32 mouse cellular contexts compared by ENCODE assay signal in the genomic region with DNA sequence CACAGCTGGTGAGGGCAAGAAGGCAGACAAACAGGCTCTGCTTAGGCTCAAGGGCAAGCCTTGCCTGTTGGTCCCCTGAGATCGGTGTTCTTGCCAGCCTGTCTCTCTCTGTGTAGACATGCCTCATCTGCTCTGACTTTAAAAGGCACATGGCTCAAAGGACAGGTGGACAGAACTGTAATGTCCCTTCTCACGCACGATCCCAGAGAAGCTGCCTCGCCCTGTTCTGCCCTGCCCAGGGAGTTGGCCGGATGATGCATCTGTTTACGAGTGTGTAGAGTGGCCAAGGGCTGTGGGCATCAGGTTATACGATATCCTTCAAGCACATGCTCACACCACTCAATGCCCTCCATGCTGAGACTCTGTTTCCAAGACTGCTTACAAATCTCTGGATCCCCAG. TPM values are rescaled to one million over a fixed set of nuclear protein-coding genes. Genes with fewer than 3 reads are reported as not detected.
DNase-seq lines count a peak whose midpoint lies in the region; ATAC-seq and TF ChIP-seq lines count a peak whose summit lies in the region.
"Had no signal": no experiment of that assay in that cellular context is flagged by ENCODE, and none has a peak within 500 bp of the region (broad histone marks: within the 10 kb centered on the region; RNA-seq: fewer than 3 reads in every experiment).

No protein-coding gene starts in this region.

- WGBS in embryonic facial prominence, embryonic 14.5 days: 79% methylated on average over 7 of the region's 7 CpGs
- WGBS in embryonic facial prominence, embryonic 10.5 days: 86% methylated on average over 7 of the region's 7 CpGs
- 56% methylated on average over 7 of the region's 7 CpGs for WGBS in kidney, postnatal 0 days
- WGBS in embryonic facial prominence, embryonic 15.5 days: 70% methylated on average over 7 of the region's 7 CpGs

- no peaks in the 10 kb centered on the region for H3K36me3 ChIP-seq in embryonic facial prominence, embryonic 14.5 days (ENCODE audit: control insufficient read depth, insufficient read depth, low read length)
- H3K36me3 ChIP-seq in embryonic facial prominence, embryonic 10.5 days (replicated peaks): no peaks in the 10 kb centered on the region
- H3K36me3 ChIP-seq in kidney, postnatal 0 days (ENCODE audit: insufficient read depth, low read length): no peaks in the 10 kb centered on the region
- H3K36me3 ChIP-seq in embryonic facial prominence, embryonic 15.5 days: no peaks in the 10 kb centered on the region
- H3K36me3 ChIP-seq: forebrain, embryonic 10.5 days; forebrain, embryonic 15.5 days; hindbrain, embryonic 15.5 days; liver, embryonic 13.5 days; midbrain, embryonic 12.5 days had no signal

- no peaks in the 10 kb centered on the region for H3K27me3 ChIP-seq in embryonic facial prominence, embryonic 14.5 days (replicated peaks; ENCODE audit: control insufficient read depth, insufficient read depth, low read length)
- peaks cover 4% of the 10 kb centered on the region; the same call in 1 of the 2 replicates for H3K27me3 ChIP-seq in embryonic facial prominence, embryonic 10.5 days (replicated peaks; ENCODE audit: low read depth, poor library complexity, severe bottlenecking)
- no peaks in the 10 kb centered on the region for H3K27me3 ChIP-seq in kidney, postnatal 0 days (ENCODE audit: insufficient read depth, low read length)
- H3K27me3 ChIP-seq in embryonic facial prominence, embryonic 15.5 days: no peaks in the 10 kb centered on the region
- H3K27me3 ChIP-seq: forebrain, embryonic 15.5 days; hindbrain, embryonic 15.5 days; liver, embryonic 13.5 days; Patski had no signal

- H3K4me1 ChIP-seq in embryonic facial prominence, embryonic 14.5 days (ENCODE audit: control insufficient read depth, insufficient read depth, low read length): no peaks in the 10 kb centered on the region; the same call in 1 of the 2 replicates
- H3K4me1 ChIP-seq in embryonic facial prominence, embryonic 10.5 days: no peaks in the 10 kb centered on the region; the same call in 1 of the 2 replicates
- H3K4me1 ChIP-seq in kidney, postnatal 0 days (replicated peaks; ENCODE audit: insufficient read depth, low read length): no peaks in the 10 kb centered on the region; the same call in 1 of the 2 replicates
- H3K4me1 ChIP-seq in embryonic facial prominence, embryonic 15.5 days: peaks cover 7% of the 10 kb centered on the region; the same call in 1 of the 2 replicates
- H3K4me1 ChIP-seq: forebrain, embryonic 15.5 days; hindbrain, embryonic 15.5 days; liver, embryonic 13.5 days; midbrain, embryonic 12.5 days had no signal

- no peak overlapping the region for H3K4me3 ChIP-seq in embryonic facial prominence, embryonic 14.5 days (ENCODE audit: low read depth, low read length)
- no peak overlapping the region for H3K4me3 ChIP-seq in embryonic facial prominence, embryonic 10.5 days
- H3K4me3 ChIP-seq in kidney, postnatal 0 days (replicated peaks; ENCODE audit: low read depth, low read length): no peak overlapping the region
- H3K4me3 ChIP-seq in embryonic facial prominence, embryonic 15.5 days (replicated peaks): no peak overlapping the region
- H3K4me3 ChIP-seq: forebrain, embryonic 10.5 days; forebrain, embryonic 15.5 days; hindbrain, embryonic 15.5 days; liver, embryonic 13.5 days; midbrain, embryonic 12.5 days had no signal

- no peak for DNase-seq in embryonic facial prominence, embryonic 14.5 days (ENCODE audit: low spot score)
- no peak for DNase-seq in embryonic facial prominence, embryonic 10.5 days (ENCODE audit: low spot score)
- peak; percentile 11 for DNase-seq in kidney, postnatal 0 days (ENCODE audit: low spot score)
- DNase-seq in kidney, adult 9 months: no peak
- peak; percentile 35 to 40 for DNase-seq in gastrocnemius, postnatal 36 days
- no peak for DNase-seq in spleen, postnatal 10 days (ENCODE audit: low spot score in 2 of 2)
- no peak for DNase-seq in testis, postnatal 10 days (ENCODE audit: low spot score)
- DNase-seq: adrenal gland, postnatal 10 days; cerebellum, adult 11-12 months; cerebellum, postnatal 10 days; heart, postnatal 36 days; kidney, adult 18-20 months; kidney, postnatal 4 days; liver, embryonic 13.5 days; lung, adult 18-20 months; lung, postnatal 10 days; right cerebral cortex, postnatal 14 days; thymus, adult 18-20 months; thymus, postnatal 25 days had no signal

- no peak for TF ChIP-seq CTCF in kidney, postnatal 0 days (IDR thresholded peaks at IDR 0.05; ENCODE audit: low read depth)

- peak; percentile 58; the same call in 1 of the 2 replicates for ATAC-seq in embryonic facial prominence, embryonic 14.5 days (ENCODE audit: low read depth)
- no peak for ATAC-seq in kidney, postnatal 0 days (replicated peaks; ENCODE audit: low FRiP score, low read depth)
- peak; percentile 60; the same call in 1 of the 2 replicates for ATAC-seq in embryonic facial prominence, embryonic 15.5 days (ENCODE audit: insufficient number of reproducible peaks, low FRiP score, low TSS enrichment, low read depth)
- ATAC-seq: forebrain, embryonic 15.5 days; Patski had no signal

- H3K4me2 ChIP-seq in embryonic facial prominence, embryonic 14.5 days (ENCODE audit: low read depth, low read length): no peak overlapping the region
- H3K4me2 ChIP-seq in kidney, postnatal 0 days (ENCODE audit: low read length): no peak overlapping the region
- H3K4me2 ChIP-seq in embryonic facial prominence, embryonic 15.5 days (replicated peaks): no peak overlapping the region
- H3K4me2 ChIP-seq: forebrain, embryonic 15.5 days; heart, embryonic 11.5 days; hindbrain, embryonic 15.5 days; liver, embryonic 13.5 days; midbrain, embryonic 12.5 days had no signal

- H3K9me3 ChIP-seq in embryonic facial prominence, embryonic 14.5 days (ENCODE audit: control insufficient read depth, low read length): peaks cover 5% of the 10 kb centered on the region; the same call in 1 of the 2 replicates
- no peaks in the 10 kb centered on the region for H3K9me3 ChIP-seq in embryonic facial prominence, embryonic 10.5 days
- H3K9me3 ChIP-seq in kidney, postnatal 0 days (replicated peaks; ENCODE audit: low read length): no peaks in the 10 kb centered on the region
- H3K9me3 ChIP-seq in embryonic facial prominence, embryonic 15.5 days (replicated peaks): no peaks in the 10 kb centered on the region
- H3K9me3 ChIP-seq: forebrain, embryonic 10.5 days; forebrain, embryonic 15.5 days; hindbrain, embryonic 15.5 days; liver, embryonic 13.5 days had no signal

- H3K9ac ChIP-seq in embryonic facial prominence, embryonic 14.5 days (ENCODE audit: low read depth, low read length): no peak overlapping the region
- no peak overlapping the region for H3K9ac ChIP-seq in kidney, postnatal 0 days (ENCODE audit: low read depth, low read length)
- no peak overlapping the region for H3K9ac ChIP-seq in embryonic facial prominence, embryonic 15.5 days
- H3K9ac ChIP-seq: forebrain, embryonic 15.5 days; hindbrain, embryonic 15.5 days; liver, embryonic 13.5 days; midbrain, embryonic 12.5 days had no signal

- no peak overlapping the region for H3K27ac ChIP-seq in embryonic facial prominence, embryonic 14.5 days (replicated peaks; ENCODE audit: low read depth, low read length)
- no peak overlapping the region for H3K27ac ChIP-seq in embryonic facial prominence, embryonic 10.5 days (replicated peaks)
- no peak overlapping the region for H3K27ac ChIP-seq in kidney, postnatal 0 days
- no peak overlapping the region for H3K27ac ChIP-seq in embryonic facial prominence, embryonic 15.5 days (replicated peaks)
- H3K27ac ChIP-seq: forebrain, embryonic 10.5 days; forebrain, embryonic 15.5 days; hindbrain, embryonic 15.5 days; liver, embryonic 13.5 days; midbrain, embryonic 12.5 days had no signal

- intact Hi-C loops in gastrocnemius, postnatal 36 days (cut with DNase I): no loop called here

RNA-seq across cellular contexts. Expression of gene Cacng1, which starts 2.0 kb away (rescaled TPM):
- polyA plus RNA-seq in embryonic facial prominence, embryonic 14.5 days (2014; fragmentation: Nextera tagmentation; extraction: Ambion mirVana): 23.5 and 41.8 TPM in 2 replicates
- polyA plus RNA-seq in embryonic facial prominence, embryonic 10.5 days (2016; fragmentation: Nextera tagmentation; extraction: Ambion mirVana): not detected in 2 replicates
- polyA plus RNA-seq in kidney, postnatal 0 days (2015; fragmentation: Nextera tagmentation; extraction: Ambion mirVana): 0.26 and 0.59 TPM in 2 replicates
- 13.4 and 23.8 TPM in 2 replicates for polyA plus RNA-seq in embryonic facial prominence, embryonic 15.5 days (2015; fragmentation: Nextera tagmentation; extraction: Ambion mirVana)
- total RNA-seq in gastrocnemius, postnatal 36 days (2021): 100 to 1,000 TPM; 254 to 261 TPM
- total RNA-seq: granulocyte monocyte progenitor cell, adult 5-6 weeks; heart, postnatal 36 days; layer of hippocampus, adult 8-10 months; layer of hippocampus, postnatal 25 days; left cerebral cortex, postnatal 36 days; MEL had no signal
- polyA plus RNA-seq: forebrain, embryonic 10.5 days; heart, embryonic 11.5 days; intestine, embryonic 14.5 days had no signal

Comparison
In these comparisons a context has a peak if more than half of its experiments do, and no peak if none do; other contexts are left out.
1. DNase-seq: peak in kidney, postnatal 0 days (single experiment) and gastrocnemius, postnatal 36 days (2 of 2); none in embryonic facial prominence, embryonic 14.5 days (single experiment), embryonic facial prominence, embryonic 10.5 days (single experiment), kidney, adult 9 months (single experiment), spleen, postnatal 10 days (0 of 2) and testis, postnatal 10 days (single experiment).